Mouse (Mus musculus) cerebellum, postnatal 10 days (tissue): ENCODE data around the gene Tmco3.

ENCODE experiments used
- DNase-seq, 2 experiments: peaks; one replicate each; pipeline ENCODE4 v3.0.0; 2021; ENCODE audit warnings: mixed read lengths in 2 of 2

Tmco3 gene

GRCm38 (mm10) chr8:13287692-13288623 lies at the start of gene Tmco3, which contains the start of gene Dcun1d2:
TSS of gene Tmco3 (plus strand) at chr8:13288190.
TSS of gene Dcun1d2 (minus strand) at chr8:13288131.
- peak; percentile 98 for DNase-seq

GRCm38 (mm10) chr8:13240055-13240454 lies 47.9 kb upstream of the Tmco3 start:
- DNase-seq, result no peak

- DNase-seq, result no peak
Observed at GRCm38 (mm10) chr8:13240691-13241090, 47.3 kb upstream of the Tmco3 start.

- DNase-seq, result no peak
Observed at GRCm38 (mm10) chr8:13242985-13243870, 44.8 kb upstream of the Tmco3 start.

- no peak for DNase-seq
Observed at GRCm38 (mm10) chr8:13244343-13244880, 43.6 kb upstream of the Tmco3 start.

- no peak for DNase-seq
Observed at GRCm38 (mm10) chr8:13252837-13253236, 35.2 kb upstream of the Tmco3 start.

- DNase-seq, result no peak
Observed at GRCm38 (mm10) chr8:13253413-13253812, 34.6 kb upstream of the Tmco3 start.

GRCm38 (mm10) chr8:13254019-13254418 lies 34.0 kb upstream of the Tmco3 start, which contains the start of gene Adprhl1:
TSS of gene Adprhl1 (minus strand) at chr8:13254162.
- DNase-seq, result peak; percentile 87 to 88

- no peak for DNase-seq
Observed at GRCm38 (mm10) chr8:13263376-13263775, 24.6 kb upstream of the Tmco3 start.

- no peak for DNase-seq
Observed at GRCm38 (mm10) chr8:13267566-13267965, 20.4 kb upstream of the Tmco3 start.

GRCm38 (mm10) chr8:13272834-13273233 lies 15.2 kb upstream of the Tmco3 start:
- no peak for DNase-seq

- DNase-seq, result no peak
Observed at GRCm38 (mm10) chr8:13276941-13277447, 11.0 kb upstream of the Tmco3 start.

- peak in 1 of 2 experiments; percentile 13 for DNase-seq
Observed at GRCm38 (mm10) chr8:13283200-13283599, 4.8 kb upstream of the Tmco3 start.

GRCm38 (mm10) chr8:13287304-13287691 lies 692 bp upstream of the Tmco3 start:
- DNase-seq, result peak; percentile 89 to 90

- no peak for DNase-seq
Observed at GRCm38 (mm10) chr8:13288646-13289045, 656 bp downstream of the Tmco3 start.

- DNase-seq, result peak; percentile 84 to 88
Observed at GRCm38 (mm10) chr8:13292364-13292763, 4.4 kb downstream of the Tmco3 start.

- DNase-seq, result no peak
Observed at GRCm38 (mm10) chr8:13293677-13294470, 5.9 kb downstream of the Tmco3 start.

- DNase-seq, result no peak
Observed at GRCm38 (mm10) chr8:13299571-13299970, 11.6 kb downstream of the Tmco3 start.

- DNase-seq, result no peak
Observed at GRCm38 (mm10) chr8:13301036-13301435, 13.0 kb downstream of the Tmco3 start.

- no peak for DNase-seq
Observed at GRCm38 (mm10) chr8:13305459-13305858, 17.5 kb downstream of the Tmco3 start.

GRCm38 (mm10) chr8:13305884-13306283 lies 17.9 kb downstream of the Tmco3 start:
- no peak for DNase-seq
